8 mouse cellular contexts compared by ENCODE assay signal in genomic region chr1:179853421-179853820, GRCm38 (mm10). TPM values are rescaled to one million over a fixed set of nuclear protein-coding genes. Genes with fewer than 3 reads are reported as not detected.
DNase-seq lines count a peak whose midpoint lies in the region; ATAC-seq and TF ChIP-seq lines count a peak whose summit lies in the region.

No protein-coding gene starts in this region.

- peak; percentile 66 for TF ChIP-seq CTCF in forebrain, postnatal 0 days (IDR thresholded peaks at IDR 0.05; ENCODE audit: low read depth)
- peak; percentile 67 for TF ChIP-seq CTCF in midbrain, postnatal 0 days (IDR thresholded peaks at IDR 0.05)

- no peaks in the 10 kb centered on the region for H3K9me3 ChIP-seq in forebrain, postnatal 0 days (ENCODE audit: low read length)
- H3K9me3 ChIP-seq in forebrain, embryonic 10.5 days: no peaks in the 10 kb centered on the region
- no peaks in the 10 kb centered on the region for H3K9me3 ChIP-seq in midbrain, postnatal 0 days (ENCODE audit: low read length)
- no peaks in the 10 kb centered on the region for H3K9me3 ChIP-seq in midbrain, embryonic 13.5 days
- no peaks in the 10 kb centered on the region for H3K9me3 ChIP-seq in liver, embryonic 16.5 days (replicated peaks; ENCODE audit: control insufficient read depth, low read length)

- H3K27me3 ChIP-seq in forebrain, postnatal 0 days (ENCODE audit: insufficient read depth, low read length): no peaks in the 10 kb centered on the region
- H3K27me3 ChIP-seq in forebrain, embryonic 10.5 days (ENCODE audit: poor library complexity, severe bottlenecking): peaks cover 5% of the 10 kb centered on the region; the same call in 1 of the 2 replicates
- no peaks in the 10 kb centered on the region for H3K27me3 ChIP-seq in midbrain, postnatal 0 days (ENCODE audit: insufficient read depth, low read length)
- H3K27me3 ChIP-seq in midbrain, embryonic 13.5 days: no peaks in the 10 kb centered on the region
- no peaks in the 10 kb centered on the region for H3K27me3 ChIP-seq in liver, embryonic 16.5 days (ENCODE audit: control insufficient read depth, insufficient read depth, low read depth, low read length)

- DNase-seq in forebrain, postnatal 0 days: peak; percentile 34
- no peak for DNase-seq in forebrain, embryonic 10.5 days (ENCODE audit: extremely low spot score, low spot score)
- peak; percentile 13 for DNase-seq in midbrain, postnatal 0 days (ENCODE audit: low spot score)
- no peak for DNase-seq in yolk sac, embryonic 10.5 days (ENCODE audit: low spot score)
- DNase-seq in adipocyte (ENCODE audit: low spot score): no peak

- no peak overlapping the region for H3K4me3 ChIP-seq in forebrain, postnatal 0 days (ENCODE audit: low read depth, low read length)
- no peak overlapping the region for H3K4me3 ChIP-seq in forebrain, embryonic 10.5 days
- no peak overlapping the region for H3K4me3 ChIP-seq in midbrain, postnatal 0 days (ENCODE audit: low read depth, low read length)
- H3K4me3 ChIP-seq in midbrain, embryonic 13.5 days (replicated peaks): no peak overlapping the region
- H3K4me3 ChIP-seq in brown adipose tissue, adult 24 weeks (ENCODE audit: insufficient read depth, low read depth, low read length): no peak overlapping the region
- H3K4me3 ChIP-seq in liver, embryonic 16.5 days (ENCODE audit: low read depth, low read length): 0 out of 2 replicates have a peak overlapping the region, but pooled peaks have one; percentile 18

- no peak overlapping the region for H3K27ac ChIP-seq in forebrain, postnatal 0 days (ENCODE audit: low read depth, low read length)
- H3K27ac ChIP-seq in forebrain, embryonic 10.5 days: no peak overlapping the region
- no peak overlapping the region for H3K27ac ChIP-seq in midbrain, postnatal 0 days (ENCODE audit: low read depth, low read length)
- H3K27ac ChIP-seq in midbrain, embryonic 13.5 days: no peak overlapping the region
- peak overlapping the region; percentile 73 for H3K27ac ChIP-seq in brown adipose tissue, adult 24 weeks (replicated peaks; ENCODE audit: low read depth, low read length)
- peak overlapping the region; percentile 68 for H3K27ac ChIP-seq in liver, embryonic 16.5 days (ENCODE audit: low read length)

- no peaks in the 10 kb centered on the region for H3K36me3 ChIP-seq in forebrain, postnatal 0 days (ENCODE audit: insufficient read depth)
- no peaks in the 10 kb centered on the region for H3K36me3 ChIP-seq in forebrain, embryonic 10.5 days (replicated peaks)
- no peaks in the 10 kb centered on the region for H3K36me3 ChIP-seq in midbrain, postnatal 0 days (ENCODE audit: insufficient read depth, low read length)
- H3K36me3 ChIP-seq in midbrain, embryonic 13.5 days: no peaks in the 10 kb centered on the region
- H3K36me3 ChIP-seq in liver, embryonic 16.5 days (ENCODE audit: control insufficient read depth, insufficient read depth): no peaks in the 10 kb centered on the region

- no peak for ATAC-seq in forebrain, postnatal 0 days
- ATAC-seq in midbrain, postnatal 0 days (ENCODE audit: low FRiP score): no peak
- no peak for ATAC-seq in midbrain, embryonic 13.5 days
- peak; percentile 42; the same call in 1 of the 2 replicates for ATAC-seq in liver, embryonic 16.5 days (ENCODE audit: low read depth)

- no peaks in the 10 kb centered on the region for H3K4me1 ChIP-seq in forebrain, postnatal 0 days (ENCODE audit: insufficient read depth)
- peaks cover 4% of the 10 kb centered on the region; the same call in 1 of the 2 replicates for H3K4me1 ChIP-seq in forebrain, embryonic 10.5 days
- H3K4me1 ChIP-seq in midbrain, postnatal 0 days (ENCODE audit: insufficient read depth, low read length): no peaks in the 10 kb centered on the region
- 0 out of 2 replicates have a peak, but pooled peaks cover 3% of the 10 kb centered on the region for H3K4me1 ChIP-seq in midbrain, embryonic 13.5 days (replicated peaks)
- H3K4me1 ChIP-seq in brown adipose tissue, adult 24 weeks (ENCODE audit: control insufficient read depth, insufficient read depth, insufficient read length, low read length): peaks cover 6% of the 10 kb centered on the region; the same call in 1 of the 2 replicates
- peaks cover 15% of the 10 kb centered on the region for H3K4me1 ChIP-seq in liver, embryonic 16.5 days (ENCODE audit: control insufficient read depth, low read depth, low read length)

- 50% methylated on average over 4 of the region's 4 CpGs for WGBS in forebrain, postnatal 0 days
- WGBS in forebrain, embryonic 10.5 days: 45% methylated on average over 4 of the region's 4 CpGs
- WGBS in midbrain, postnatal 0 days: 41% methylated on average over 4 of the region's 4 CpGs
- WGBS in midbrain, embryonic 13.5 days: 56% methylated on average over 4 of the region's 4 CpGs
- WGBS in liver, embryonic 16.5 days (ENCODE audit: insufficient replicate concordance): 22% methylated on average over 4 of the region's 4 CpGs

- no peak overlapping the region for H3K9ac ChIP-seq in forebrain, postnatal 0 days
- no peak overlapping the region for H3K9ac ChIP-seq in midbrain, postnatal 0 days (replicated peaks; ENCODE audit: low read length, poor library complexity, severe bottlenecking)
- H3K9ac ChIP-seq in midbrain, embryonic 13.5 days (replicated peaks): no peak overlapping the region
- peak overlapping the region; percentile 7; the same call in 1 of the 2 replicates for H3K9ac ChIP-seq in liver, embryonic 16.5 days (ENCODE audit: low read depth, low read length)

- no peak overlapping the region for H3K4me2 ChIP-seq in forebrain, postnatal 0 days (ENCODE audit: low read depth)
- H3K4me2 ChIP-seq in midbrain, postnatal 0 days (ENCODE audit: low read depth, low read length, poor library complexity, severe bottlenecking): no peak overlapping the region
- no peak overlapping the region for H3K4me2 ChIP-seq in midbrain, embryonic 13.5 days (replicated peaks)
- H3K4me2 ChIP-seq in liver, embryonic 16.5 days (ENCODE audit: low read depth, low read length): peak overlapping the region; percentile 49

RNA-seq across cellular contexts. Expression of gene Ahctf1, which starts 49.9 kb away (rescaled TPM):
- total RNA-seq in forebrain, postnatal 0 days (2014; rRNA removed): 35.2 and 41.8 TPM in 2 replicates
- 5.2 and 8.0 TPM in 2 replicates for polyA plus RNA-seq in forebrain, postnatal 0 days (2015; fragmentation: Nextera tagmentation; extraction: Ambion mirVana)
- 33.0 and 34.5 TPM in 2 replicates for polyA plus RNA-seq in forebrain, embryonic 10.5 days (2016; fragmentation: Nextera tagmentation; extraction: Ambion mirVana)
- total RNA-seq in midbrain, postnatal 0 days (2014; rRNA removed): 20.7 and 31.9 TPM in 2 replicates
- polyA plus RNA-seq in midbrain, postnatal 0 days (2015; fragmentation: Nextera tagmentation; extraction: Ambion mirVana): 6.4 and 9.3 TPM in 2 replicates
- 21.7 and 21.9 TPM in 2 replicates for polyA plus RNA-seq in midbrain, embryonic 13.5 days (2015; fragmentation: Nextera tagmentation; extraction: Ambion mirVana)
- 8.3 and 9.4 TPM in 2 replicates for polyA plus RNA-seq in brown adipose tissue, adult 24 weeks (2012; ENCODE audit: insufficient read depth, insufficient read length, missing spikeins)
- polyA plus RNA-seq in liver, embryonic 16.5 days (2015; fragmentation: Nextera tagmentation; extraction: Ambion mirVana): 14.4 and 14.9 TPM in 2 replicates

RNA-seq across cellular contexts. Expression of gene Gm10518, which starts 50.2 kb away (rescaled TPM):
- total RNA-seq in forebrain, postnatal 0 days (2014; rRNA removed): not detected in 2 replicates
- not detected in 2 replicates for polyA plus RNA-seq in forebrain, postnatal 0 days (2015; fragmentation: Nextera tagmentation; extraction: Ambion mirVana)
- polyA plus RNA-seq in forebrain, embryonic 10.5 days (2016; fragmentation: Nextera tagmentation; extraction: Ambion mirVana): 0.17 and 0.23 TPM in 2 replicates
- not detected in 2 replicates for total RNA-seq in midbrain, postnatal 0 days (2014; rRNA removed)
- not detected in 2 replicates for polyA plus RNA-seq in midbrain, postnatal 0 days (2015; fragmentation: Nextera tagmentation; extraction: Ambion mirVana)
- polyA plus RNA-seq in midbrain, embryonic 13.5 days (2015; fragmentation: Nextera tagmentation; extraction: Ambion mirVana): 0.22 TPM in 1 of 2 replicates, not detected in the other
- polyA plus RNA-seq in brown adipose tissue, adult 24 weeks (2012; ENCODE audit: insufficient read depth, insufficient read length, missing spikeins): not detected in 2 replicates
- 0.08 and 0.13 TPM in 2 replicates for polyA plus RNA-seq in liver, embryonic 16.5 days (2015; fragmentation: Nextera tagmentation; extraction: Ambion mirVana)

Comparison
In these comparisons a context has a peak if more than half of its experiments do, and no peak if none do; other contexts are left out.
1. DNase-seq: peak in forebrain, postnatal 0 days (single experiment) and midbrain, postnatal 0 days (single experiment); none in forebrain, embryonic 10.5 days (single experiment), yolk sac, embryonic 10.5 days (single experiment) and adipocyte (single experiment).
2. H3K27ac ChIP-seq: peak in brown adipose tissue, adult 24 weeks (single experiment) and liver, embryonic 16.5 days (single experiment); none in forebrain, postnatal 0 days (single experiment), forebrain, embryonic 10.5 days (single experiment), midbrain, postnatal 0 days (single experiment) and midbrain, embryonic 13.5 days (single experiment).